Mouse (Mus musculus) small intestine, adult 2 months (tissue): ENCODE measurements around the gene Fpr1.

Experiments
- CTCF ChIP-seq: fragments of 200-500 bp; IDR thresholded peaks from 2 replicates; pipeline ENCODE4 v1.5.1; 2012; ENCODE audit warnings: low read depth, mild to moderate bottlenecking, control low read depth, inconsistent platforms, low read length, moderate library complexity, mixed read lengths; ENCODE audit not compliant: insufficient replicate concordance, insufficient read length; ENCODE audit errors: extremely low read depth
- POLR2A ChIP-seq: fragments of 200-500 bp; IDR thresholded peaks from 2 replicates; pipeline ENCODE4 v1.6.1; 2012; ENCODE audit warnings: low read depth, mild to moderate bottlenecking, control low read depth, inconsistent platforms, low read length, moderate library complexity

GRCm38 (mm10) chr17:17839276-17839675 is 44.5 kb downstream of the Fpr1 start:
- no peak for TF ChIP-seq CTCF
- no peak for TF ChIP-seq POLR2A
